Mouse (Mus musculus) heart, postnatal 0 days (tissue): ENCODE results near the gene Olfr11. TPM values are rescaled to one million over a fixed set of nuclear protein-coding genes. Genes with fewer than 3 reads are reported as not detected.

Experiments
- ATAC-seq: fragments of 200-750 bp; cut with Nextera tagmentation; 2 replicates; pipeline ENCODE4 v1.8.0; 2017; ENCODE audit warnings: low read depth, moderate number of reproducible peaks, moderate library complexity; ENCODE audit not compliant: insufficient read depth
- DNase-seq: peaks from one replicate; pipeline ENCODE4 v3.0.0-alpha.2; 2016; ENCODE audit warnings: low spot score
- H3K27ac ChIP-seq: fragments of 300-500 bp; sonication (generic); 2 replicates; pipeline ENCODE4 v1.5.1; 2014; ENCODE audit warnings: low read depth, mild to moderate bottlenecking
- H3K27me3 ChIP-seq: fragments of 300-500 bp; sonication (generic); 2 replicates; pipeline ENCODE4 v1.6.1; 2014; ENCODE audit warnings: low read length, mixed read lengths; ENCODE audit not compliant: control insufficient read depth, insufficient read depth
- H3K36me3 ChIP-seq: fragments of 300-500 bp; sonication (generic); replicated peaks from 2 replicates; pipeline ENCODE4 v1.6.1; 2014; ENCODE audit warnings: low read length, mixed read lengths; ENCODE audit not compliant: control insufficient read depth, insufficient read depth
- H3K4me1 ChIP-seq: fragments of 300-500 bp; sonication (generic); 2 replicates; pipeline ENCODE4 v1.6.1; 2014; ENCODE audit warnings: antibody characterized with exemption; ENCODE audit not compliant: control insufficient read depth, insufficient read depth
- H3K4me2 ChIP-seq: fragments of 300-500 bp; sonication (generic); 2 replicates; pipeline ENCODE4 v1.6.1; 2014; ENCODE audit warnings: low read depth, mild to moderate bottlenecking, low read length, moderate library complexity
- H3K4me3 ChIP-seq: fragments of 300-500 bp; sonication (generic); 2 replicates; pipeline ENCODE4 v1.5.1; 2014; ENCODE audit warnings: low read depth, low read length
- H3K9ac ChIP-seq: fragments of 300-500 bp; sonication (generic); replicated peaks from 2 replicates; pipeline ENCODE4 v1.6.1; 2014; ENCODE audit warnings: low read depth, low read length, mixed read lengths
- H3K9me3 ChIP-seq: fragments of 300-500 bp; sonication (generic); replicated peaks from 2 replicates; pipeline ENCODE4 v1.6.1; 2016; ENCODE audit warnings: low read length; ENCODE audit not compliant: control insufficient read depth
- CTCF ChIP-seq: IDR thresholded peaks from 2 replicates; pipeline ENCODE4 v1.5.1; 2016; ENCODE audit warnings: antibody characterized with exemption, control low read depth, low read depth
- EP300 ChIP-seq: IDR thresholded peaks from 2 replicates; pipeline ENCODE4 v1.6.1; 2016; ENCODE audit warnings: antibody characterized with exemption, low read depth
- WGBS: fragments of 180-500 bp; shearing (Covaris S2); extraction: QIAGEN DNeasy Blood & Tissue Kit; methylation state at CpG from one replicate; pipeline ENCODE4 v1.1.7; 2014; 5-methylcytosine and 5-hydroxymethylcytosine counted together
- polyA plus RNA-seq: library from polyadenylated mRNA; unstranded; fragments of >200 nt; fragmentation: Nextera tagmentation; extraction: Ambion mirVana; gene quantifications from 2 replicates; pipeline ENCODE4 v1.2.1, GENCODE M21; 2015
- total RNA-seq: library from RNA; depleted of rRNA; stranded (reverse); fragments of >200 nt; gene quantifications from 2 replicates; pipeline ENCODE4 v1.2.3, GENCODE M21; 2014; ENCODE audit warnings: low replicate concordance; rRNA removed

Gene Olfr11
- not detected in 2 replicates for total RNA-seq
- not detected in 2 replicates for polyA plus RNA-seq

- no peak for TF ChIP-seq EP300
- no peak for TF ChIP-seq CTCF
- Histone ChIP-seq H3K9me3 (no peaks in the 10 kb centered on the region), H3K4me1 (no peaks in the 10 kb centered on the region), H3K9ac (no peak within 1 kb of the TSS), H3K36me3 (no peaks in the 10 kb centered on the region), H3K4me2 (no peak within 1 kb of the TSS), H3K27me3 (no peaks in the 10 kb centered on the region), H3K4me3 (no peak within 1 kb of the TSS), H3K27ac (no peak within 1 kb of the TSS)
- DNase-seq (no peak), ATAC-seq (no peak)
- 61% methylated on average over 2 of the region's 2 CpGs for WGBS
These were observed at the start of gene Olfr11 for GRCm38 (mm10) chr13:21642418-21642817. TSS of gene Olfr11 (minus strand) at chr13:21642518.

GRCm38 (mm10) chr13:21677305-21677704, 35.0 kb upstream of the Olfr11 start, which contains the start of gene Olfr1360:
TSS of gene Olfr1360 (minus strand) at chr13:21677405.
- H3K27me3 ChIP-seq = no peaks in the 10 kb centered on the region
- no peak within 1 kb of the TSS for H3K4me3 ChIP-seq
- ATAC-seq (no peak), DNase-seq (no peak)
- 70% methylated on average over 2 of the region's 2 CpGs for WGBS
- H3K9ac ChIP-seq = no peak within 1 kb of the TSS
- no peaks in the 10 kb centered on the region for H3K36me3 ChIP-seq
- no peak for TF ChIP-seq CTCF
- TF ChIP-seq EP300 = no peak
- no peaks in the 10 kb centered on the region for H3K4me1 ChIP-seq
- H3K9me3 ChIP-seq = no peaks in the 10 kb centered on the region
- H3K27ac ChIP-seq = no peak within 1 kb of the TSS
- no peak within 1 kb of the TSS for H3K4me2 ChIP-seq

- Histone ChIP-seq H3K4me1 (no peaks in the 10 kb centered on the region), H3K9me3 (no peaks in the 10 kb centered on the region), H3K4me3 (no peak within 1 kb of the TSS), H3K4me2 (no peak within 1 kb of the TSS), H3K9ac (no peak within 1 kb of the TSS), H3K27me3 (no peaks in the 10 kb centered on the region), H3K36me3 (no peaks in the 10 kb centered on the region), H3K27ac (no peak within 1 kb of the TSS)
- TF ChIP-seq EP300 (no peak), CTCF (no peak)
- ATAC-seq = no peak
- no peak for DNase-seq
- 72% methylated on average over 2 of the region's 2 CpGs for WGBS
These were observed 21.0 kb upstream of the Olfr11 start, which contains the start of gene Olfr1361 for GRCm38 (mm10) chr13:21663286-21663685. TSS of gene Olfr1361 (minus strand) at chr13:21663386.

GRCm38 (mm10) chr13:21613922-21614321, 28.4 kb downstream of the Olfr11 start, which contains the start of gene Olfr1362:
TSS of gene Olfr1362 (minus strand) at chr13:21614022.
- no peaks in the 10 kb centered on the region for H3K36me3 ChIP-seq
- H3K27ac ChIP-seq = no peak within 1 kb of the TSS
- no peak within 1 kb of the TSS for H3K4me2 ChIP-seq
- H3K27me3 ChIP-seq = no peaks in the 10 kb centered on the region
- no peak within 1 kb of the TSS for H3K4me3 ChIP-seq
- ATAC-seq (no peak), DNase-seq (no peak)
- H3K9me3 ChIP-seq = no peaks in the 10 kb centered on the region
- H3K4me1 ChIP-seq = no peaks in the 10 kb centered on the region
- TF ChIP-seq CTCF = no peak
- H3K9ac ChIP-seq = no peak within 1 kb of the TSS

- Histone ChIP-seq H3K36me3 (no peaks in the 10 kb centered on the region), H3K4me3 (no peak overlapping the region), H3K9me3 (0 out of 2 replicates have a peak, but pooled peaks cover 6% of the 10 kb centered on the region), H3K4me1 (no peaks in the 10 kb centered on the region), H3K27ac (no peak overlapping the region), H3K4me2 (no peak overlapping the region), H3K9ac (no peak overlapping the region), H3K27me3 (no peaks in the 10 kb centered on the region)
- ATAC-seq (no peak), DNase-seq (no peak)
- WGBS = 52% methylated on average over 2 of the region's 2 CpGs
- TF ChIP-seq EP300 = no peak
- no peak for TF ChIP-seq CTCF
These were observed 50.7 kb downstream of the Olfr11 start for GRCm38 (mm10) chr13:21591618-21592017.

Other genes with a start within 250 kb of the Olfr11 start
Only the 30 nearest of the 34 such genes appear.
- gene Zscan26, start 188.8 kb downstream of the Olfr11 start, total RNA-seq = 14.1 and 17.5 TPM in 2 replicates
- gene Zscan26, start 188.8 kb downstream of the Olfr11 start, polyA plus RNA-seq = 19.5 and 22.4 TPM in 2 replicates
- gene Nkapl, start 174.0 kb downstream of the Olfr11 start, total RNA-seq = not detected in 2 replicates
- gene Nkapl, start 174.0 kb downstream of the Olfr11 start, polyA plus RNA-seq = 1.8 and 2.1 TPM in 2 replicates
- gene Zkscan4, start 163.6 kb downstream of the Olfr11 start, total RNA-seq = 0.70 and 1.7 TPM in 2 replicates
- gene Zkscan4, start 163.6 kb downstream of the Olfr11 start, polyA plus RNA-seq = 1.9 and 2.0 TPM in 2 replicates
- gene Gm10065, start 163.1 kb downstream of the Olfr11 start, total RNA-seq = not detected in 2 replicates
- gene Gm10065, start 163.1 kb downstream of the Olfr11 start, polyA plus RNA-seq = not detected in 2 replicates
- 0.08 and 0.15 TPM in 2 replicates for gene AK157302, start 147.3 kb downstream of the Olfr11 start, total RNA-seq
- 0.93 and 1.3 TPM in 2 replicates for gene AK157302, start 147.3 kb downstream of the Olfr11 start, polyA plus RNA-seq
- 54.7 and 58.8 TPM in 2 replicates for gene Gm11273, start 141.1 kb downstream of the Olfr11 start, total RNA-seq
- 27.8 and 29.0 TPM in 2 replicates for gene Gm11273, start 141.1 kb downstream of the Olfr11 start, polyA plus RNA-seq
- gene Zkscan8, start 111.4 kb downstream of the Olfr11 start, total RNA-seq = 7.1 and 10.9 TPM in 2 replicates
- 3.0 and 3.4 TPM in 2 replicates for gene Zkscan8, start 111.4 kb downstream of the Olfr11 start, polyA plus RNA-seq
- gene Olfr1366, start 99.7 kb downstream of the Olfr11 start, total RNA-seq = not detected in 2 replicates
- gene Olfr1366, start 99.7 kb downstream of the Olfr11 start, polyA plus RNA-seq = not detected in 2 replicates
- gene Olfr1535, start 82.6 kb downstream of the Olfr11 start, total RNA-seq = not detected in 2 replicates
- 0.03 TPM in 1 of 2 replicates, not detected in the other for gene Olfr1535, start 82.6 kb downstream of the Olfr11 start, polyA plus RNA-seq
- gene Olfr1364, start 60.8 kb downstream of the Olfr11 start, total RNA-seq = not detected in 2 replicates
- gene Olfr1364, start 60.8 kb downstream of the Olfr11 start, polyA plus RNA-seq = not detected in 2 replicates
- not detected in 2 replicates for gene Olfr1362, start 28.5 kb downstream of the Olfr11 start, total RNA-seq
- gene Olfr1362, start 28.5 kb downstream of the Olfr11 start, polyA plus RNA-seq = not detected in 2 replicates
- gene Olfr1361, start 20.9 kb upstream of the Olfr11 start, total RNA-seq = not detected in 2 replicates
- not detected in 2 replicates for gene Olfr1361, start 20.9 kb upstream of the Olfr11 start, polyA plus RNA-seq
- gene Olfr1360, start 34.9 kb upstream of the Olfr11 start, total RNA-seq = not detected in 2 replicates
- not detected in 2 replicates for gene Olfr1360, start 34.9 kb upstream of the Olfr11 start, polyA plus RNA-seq
- not detected in 2 replicates for gene Olfr1359, start 55.6 kb upstream of the Olfr11 start, total RNA-seq
- not detected in 2 replicates for gene Olfr1359, start 55.6 kb upstream of the Olfr11 start, polyA plus RNA-seq
- gene Hist1h2bl, start 73.6 kb upstream of the Olfr11 start, total RNA-seq = 431 and 666 TPM in 2 replicates
- gene Hist1h2bl, start 73.6 kb upstream of the Olfr11 start, polyA plus RNA-seq = 0.55 and 0.98 TPM in 2 replicates
- 828 and 1,538 TPM in 2 replicates for gene Hist1h2ai, start 73.9 kb upstream of the Olfr11 start, total RNA-seq
- 3.6 and 4.3 TPM in 2 replicates for gene Hist1h2ai, start 73.9 kb upstream of the Olfr11 start, polyA plus RNA-seq
- 1,332 and 1,437 TPM in 2 replicates for gene Hist1h3h, start 75.1 kb upstream of the Olfr11 start, total RNA-seq
- 1.8 TPM in 1 of 2 replicates, not detected in the other for gene Hist1h3h, start 75.1 kb upstream of the Olfr11 start, polyA plus RNA-seq
- 1,438 and 1,618 TPM in 2 replicates for gene Hist1h2bm, start 79.5 kb upstream of the Olfr11 start, total RNA-seq
- 0.60 and 0.90 TPM in 2 replicates for gene Hist1h2bm, start 79.5 kb upstream of the Olfr11 start, polyA plus RNA-seq
- 962 and 1,129 TPM in 2 replicates for gene Hist1h4j, start 92.5 kb upstream of the Olfr11 start, total RNA-seq
- 0.20 and 0.27 TPM in 2 replicates for gene Hist1h4j, start 92.5 kb upstream of the Olfr11 start, polyA plus RNA-seq
- gene Hist1h4k, start 108.0 kb upstream of the Olfr11 start, total RNA-seq = 470 and 1,132 TPM in 2 replicates
- gene Hist1h4k, start 108.0 kb upstream of the Olfr11 start, polyA plus RNA-seq = 0.55 and 1.4 TPM in 2 replicates
- 128 and 633 TPM in 2 replicates for gene Hist1h2ak, start 111.3 kb upstream of the Olfr11 start, total RNA-seq
- 10.3 and 10.7 TPM in 2 replicates for gene Hist1h2ak, start 111.3 kb upstream of the Olfr11 start, polyA plus RNA-seq
- gene Hist1h2bn, start 111.6 kb upstream of the Olfr11 start, total RNA-seq = 1,069 and 1,692 TPM in 2 replicates
- gene Hist1h2bn, start 111.6 kb upstream of the Olfr11 start, polyA plus RNA-seq = 0.94 and 2.5 TPM in 2 replicates
- gene Hist1h1b, start 138.1 kb upstream of the Olfr11 start, total RNA-seq = 356 and 550 TPM in 2 replicates
- gene Hist1h1b, start 138.1 kb upstream of the Olfr11 start, polyA plus RNA-seq = 4.7 and 5.4 TPM in 2 replicates
- 602 and 1,805 TPM in 2 replicates for gene Hist1h3i, start 140.9 kb upstream of the Olfr11 start, total RNA-seq
- gene Hist1h3i, start 140.9 kb upstream of the Olfr11 start, polyA plus RNA-seq = 21.5 and 25.8 TPM in 2 replicates
- 677 and 1,354 TPM in 2 replicates for gene Hist1h2an, start 144.7 kb upstream of the Olfr11 start, total RNA-seq
- gene Hist1h2an, start 144.7 kb upstream of the Olfr11 start, polyA plus RNA-seq = 1.8 and 3.3 TPM in 2 replicates
- 250 and 332 TPM in 2 replicates for gene Hist1h2bp, start 144.9 kb upstream of the Olfr11 start, total RNA-seq
- gene Hist1h2bp, start 144.9 kb upstream of the Olfr11 start, polyA plus RNA-seq = 0.34 and 0.55 TPM in 2 replicates
- 1,204 and 1,722 TPM in 2 replicates for gene Hist1h2bq, start 167.7 kb upstream of the Olfr11 start, total RNA-seq
- 5.6 and 6.3 TPM in 2 replicates for gene Hist1h2bq, start 167.7 kb upstream of the Olfr11 start, polyA plus RNA-seq
- gene Hist1h2ao, start 167.9 kb upstream of the Olfr11 start, total RNA-seq = not detected in 2 replicates
- not detected in 2 replicates for gene Hist1h2ao, start 167.9 kb upstream of the Olfr11 start, polyA plus RNA-seq
- gene Hist1h4m, start 169.2 kb upstream of the Olfr11 start, total RNA-seq = 1.1 and 2.7 TPM in 2 replicates
- not detected in 2 replicates for gene Hist1h4m, start 169.2 kb upstream of the Olfr11 start, polyA plus RNA-seq
- gene Hist1h4n, start 189.7 kb upstream of the Olfr11 start, total RNA-seq = 3,661 and 3,822 TPM in 2 replicates
- gene Hist1h4n, start 189.7 kb upstream of the Olfr11 start, polyA plus RNA-seq = 2.0 and 2.4 TPM in 2 replicates